Mouse (Mus musculus): ENCODE data around the gene Cbx3. TPM values are rescaled to one million over a fixed set of nuclear protein-coding genes. Genes with fewer than 3 reads are reported as not detected.
A peak's percentile ranks its signal among the peaks of the same experiment; 100 is the strongest.

The Cbx3 gene
- polyA plus RNA-seq, 1 experiment from 2014 or later, result 563 TPM

- WGBS, result 40% methylated on average over 2 of the region's 2 CpGs
- no peak overlapping the region for H3K4me2 ChIP-seq
- no peaks in the 10 kb centered on the region for H3K27me3 ChIP-seq (ENCODE audit: insufficient read depth, low read length)
- no peak overlapping the region for H3K27ac ChIP-seq (ENCODE audit: low read depth)
- peak; percentile 47 for DNase-seq
- no peak overlapping the region for H3K9ac ChIP-seq
- peaks cover 53% of the 10 kb centered on the region for H3K36me3 ChIP-seq (ENCODE audit: insufficient read depth)
- ATAC-seq (ENCODE audit: insufficient read depth), result no peak
- TF ChIP-seq CTCF (IDR thresholded peaks at IDR 0.05; ENCODE audit: low read depth), result no peak
- H3K4me3 ChIP-seq (ENCODE audit: low read depth, low read length), result no peak overlapping the region
- no peaks in the 10 kb centered on the region for H3K4me1 ChIP-seq (ENCODE audit: insufficient read depth)
- no peaks in the 10 kb centered on the region for H3K9me3 ChIP-seq (ENCODE audit: low read depth, low read length)
Measured at GRCm38 (mm10) chr6:51458925-51459312, 11.2 kb upstream of the Cbx3 start.

- Histone ChIP-seq H3K27me3 (ENCODE audit: insufficient read depth, low read length) (no peaks in the 10 kb centered on the region), H3K36me3 (ENCODE audit: insufficient read depth) (peaks cover 59% of the 10 kb centered on the region), H3K4me2 (no peak overlapping the region), H3K27ac (ENCODE audit: low read depth) (no peak overlapping the region), H3K9me3 (ENCODE audit: low read depth, low read length) (no peaks in the 10 kb centered on the region), H3K9ac (no peak overlapping the region), H3K4me1 (ENCODE audit: insufficient read depth) (no peaks in the 10 kb centered on the region), H3K4me3 (ENCODE audit: low read depth, low read length) (no peak overlapping the region)
- DNase-seq (peak; percentile 61), ATAC-seq (ENCODE audit: insufficient read depth) (peak; percentile 26; the same call in 1 of the 2 replicates)
- 47% methylated on average over 5 of the region's 5 CpGs for WGBS
- TF ChIP-seq CTCF (IDR thresholded peaks at IDR 0.05; ENCODE audit: low read depth), result no peak
Measured at GRCm38 (mm10) chr6:51459313-51460020, 10.7 kb upstream of the Cbx3 start.

GRCm38 (mm10) chr6:51460021-51460360 lies 10.2 kb upstream of the Cbx3 start:
- no peak for TF ChIP-seq CTCF (IDR thresholded peaks at IDR 0.05; ENCODE audit: low read depth)
- no peak overlapping the region for H3K4me3 ChIP-seq (ENCODE audit: low read depth, low read length)
- no peak overlapping the region for H3K9ac ChIP-seq
- ATAC-seq (ENCODE audit: insufficient read depth), result no peak
- peaks cover 64% of the 10 kb centered on the region for H3K36me3 ChIP-seq (ENCODE audit: insufficient read depth)
- DNase-seq, result no peak
- H3K4me2 ChIP-seq, result no peak overlapping the region
- no peaks in the 10 kb centered on the region for H3K9me3 ChIP-seq (ENCODE audit: low read depth, low read length)
- no peak overlapping the region for H3K27ac ChIP-seq (ENCODE audit: low read depth)
- H3K4me1 ChIP-seq (ENCODE audit: insufficient read depth), result no peaks in the 10 kb centered on the region
- H3K27me3 ChIP-seq (ENCODE audit: insufficient read depth, low read length), result no peaks in the 10 kb centered on the region
- WGBS, result 76% methylated on average over 4 of the region's 4 CpGs

- ATAC-seq (ENCODE audit: insufficient read depth) (no peak), DNase-seq (peak; percentile 45)
- no peak overlapping the region for H3K4me3 ChIP-seq (ENCODE audit: low read depth, low read length)
- no peak for TF ChIP-seq CTCF (IDR thresholded peaks at IDR 0.05; ENCODE audit: low read depth)
- no peak overlapping the region for H3K4me2 ChIP-seq
- H3K9me3 ChIP-seq (ENCODE audit: low read depth, low read length), result no peaks in the 10 kb centered on the region
- H3K4me1 ChIP-seq (ENCODE audit: insufficient read depth), result no peaks in the 10 kb centered on the region
- H3K36me3 ChIP-seq (ENCODE audit: insufficient read depth), result peaks cover 68% of the 10 kb centered on the region
- no peak overlapping the region for H3K9ac ChIP-seq
- H3K27me3 ChIP-seq (ENCODE audit: insufficient read depth, low read length), result no peaks in the 10 kb centered on the region
- WGBS, result 65% methylated on average over 3 of the region's 3 CpGs
- no peak overlapping the region for H3K27ac ChIP-seq (ENCODE audit: low read depth)
Measured at GRCm38 (mm10) chr6:51460363-51460762, 9.8 kb upstream of the Cbx3 start.

- ATAC-seq (ENCODE audit: insufficient read depth) (no peak), DNase-seq (peak; percentile 77)
- 0 out of 2 replicates have a peak, but pooled peaks cover 4% of the 10 kb centered on the region for H3K4me1 ChIP-seq (ENCODE audit: insufficient read depth)
- peak overlapping the region; percentile 61 for H3K4me2 ChIP-seq
- peaks cover 59% of the 10 kb centered on the region for H3K36me3 ChIP-seq (ENCODE audit: insufficient read depth)
- no peaks in the 10 kb centered on the region for H3K9me3 ChIP-seq (ENCODE audit: low read depth, low read length)
- under 1% methylated on average over 2 of the region's 2 CpGs for WGBS
- peak overlapping the region; percentile 100 for H3K9ac ChIP-seq
- H3K4me3 ChIP-seq (ENCODE audit: low read depth, low read length), result peak overlapping the region; percentile 100
- TF ChIP-seq CTCF (IDR thresholded peaks at IDR 0.05; ENCODE audit: low read depth), result peak; percentile 45
- H3K27me3 ChIP-seq (ENCODE audit: insufficient read depth, low read length), result no peaks in the 10 kb centered on the region
- H3K27ac ChIP-seq (ENCODE audit: low read depth), result no peak overlapping the region
Measured at GRCm38 (mm10) chr6:51467649-51468048, 2.5 kb upstream of the Cbx3 start.

GRCm38 (mm10) chr6:51468891-51469561 lies 1.1 kb upstream of the Cbx3 start:
- no peaks in the 10 kb centered on the region for H3K27me3 ChIP-seq (ENCODE audit: insufficient read depth, low read length)

GRCm38 (mm10) chr6:51469715-51470310 lies 347 bp upstream of the Cbx3 start, which contains the start of gene Hnrnpa2b1:
Gene Hnrnpa2b1, minus strand, starts transcription at chr6:51469894.
- peak within 1 kb of the TSS; percentile 72 for H3K4me2 ChIP-seq
- peak within 1 kb of the TSS; percentile 100 for H3K4me3 ChIP-seq (ENCODE audit: low read depth, low read length)
- H3K4me1 ChIP-seq (ENCODE audit: insufficient read depth), result peaks cover 8% of the 10 kb centered on the region; the same call in 1 of the 2 replicates
- ATAC-seq (ENCODE audit: insufficient read depth) (peak; percentile 90), DNase-seq (peak; percentile 100)
- peak within 1 kb of the TSS; percentile 100 for H3K27ac ChIP-seq (ENCODE audit: low read depth)
- H3K36me3 ChIP-seq (ENCODE audit: insufficient read depth), result peaks cover 60% of the 10 kb centered on the region
- no peaks in the 10 kb centered on the region for H3K27me3 ChIP-seq (ENCODE audit: insufficient read depth, low read length)
- peak within 1 kb of the TSS; percentile 100 for H3K9ac ChIP-seq
- H3K9me3 ChIP-seq (ENCODE audit: low read depth, low read length), result no peaks in the 10 kb centered on the region
- no peak for TF ChIP-seq CTCF (IDR thresholded peaks at IDR 0.05; ENCODE audit: low read depth)
- under 1% methylated on average over 63 of the region's 63 CpGs for WGBS

More at GRCm38 (mm10) chr6:51468891-51469561, 1.1 kb upstream of the Cbx3 start:
- peak overlapping the region; percentile 100 for H3K4me3 ChIP-seq (ENCODE audit: low read depth, low read length)
- H3K4me1 ChIP-seq (ENCODE audit: insufficient read depth), result peaks cover 8% of the 10 kb centered on the region; the same call in 1 of the 2 replicates
- peak overlapping the region; percentile 100 for H3K9ac ChIP-seq
- no peaks in the 10 kb centered on the region for H3K9me3 ChIP-seq (ENCODE audit: low read depth, low read length)
- peak overlapping the region; percentile 100 for H3K27ac ChIP-seq (ENCODE audit: low read depth)
- peak; percentile 10; the same call in 1 of the 2 replicates for ATAC-seq (ENCODE audit: insufficient read depth)
- TF ChIP-seq CTCF (IDR thresholded peaks at IDR 0.05; ENCODE audit: low read depth), result no peak
- DNase-seq, result peak; percentile 84
- peak overlapping the region; percentile 61 for H3K4me2 ChIP-seq
- under 1% methylated on average over 63 of the region's 63 CpGs for WGBS
- H3K36me3 ChIP-seq (ENCODE audit: insufficient read depth), result peaks cover 61% of the 10 kb centered on the region

Data from lung, embryonic 14.5 days (tissue).